Mouse (Mus musculus): ENCODE data around the gene 1700025C18Rik. TPM values are rescaled to one million over a fixed set of nuclear protein-coding genes. Genes with fewer than 3 reads are reported as not detected.

Gene 1700025C18Rik
- total and polyA plus RNA-seq, 3 experiments, result not detected

DNA sequence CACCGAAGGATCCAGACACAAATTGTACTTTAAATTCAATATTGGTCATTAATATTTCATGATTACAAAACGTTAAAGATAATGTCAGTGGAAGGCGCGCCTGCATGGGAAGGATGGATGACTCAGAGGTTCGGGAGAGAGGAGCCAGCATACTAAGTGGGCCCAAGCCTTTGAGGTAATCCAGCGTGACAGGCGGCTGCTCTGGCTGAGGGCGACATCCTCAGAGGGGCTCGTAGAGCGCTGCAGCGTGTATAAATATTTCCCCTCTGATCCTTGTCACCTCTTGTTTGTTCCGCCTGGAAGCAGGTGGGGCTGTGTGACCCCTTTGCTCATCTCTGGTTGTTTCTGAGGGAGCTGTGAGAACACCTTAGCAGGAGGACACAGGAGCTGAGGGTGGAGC, 40.9 kb upstream of the 1700025C18Rik start:
- Histone ChIP-seq H3K4me3 (ENCODE audit: control insufficient read depth in 1 of 2, insufficient read depth in 1 of 2, low read depth in 2 of 2, low read length in 2 of 2) (no peak overlapping the region), H3K79me2 (ENCODE audit: control insufficient read depth, insufficient read depth, low read length, poor library complexity) (no peaks in the 10 kb centered on the region), H3K4me1 (ENCODE audit: control insufficient read depth in 1 of 2, insufficient read depth in 2 of 2, low read length in 2 of 2) (no peaks in the 10 kb centered on the region), H3K27me3 (ENCODE audit: control insufficient read depth in 1 of 2, insufficient read depth in 2 of 2, low read length in 2 of 2) (no peaks in the 10 kb centered on the region), H3K9ac (ENCODE audit: control insufficient read depth, low read depth, low read length, poor library complexity, severe bottlenecking) (no peak overlapping the region), H3K27ac (ENCODE audit: control insufficient read depth, low read depth, low read length) (no peak overlapping the region), H3K36me3 (ENCODE audit: control insufficient read depth in 1 of 2, insufficient read depth in 2 of 2, low read length in 2 of 2) (no peaks in the 10 kb centered on the region), H3K9me3 (replicated peaks; ENCODE audit: insufficient read depth, low read length) (no peaks in the 10 kb centered on the region)
- TF ChIP-seq ELF1 (IDR thresholded peaks at IDR 0.05; ENCODE audit: low read depth, low read length), result no peak
- TF ChIP-seq CHD2 (IDR thresholded peaks at IDR 0.05; ENCODE audit: low read length), result no peak
- TF ChIP-seq POLR2A (IDR thresholded peaks at IDR 0.05; ENCODE audit: control insufficient read depth in 1 of 2, insufficient read depth in 1 of 2, low read depth in 1 of 2, low read length in 2 of 2, poor library complexity in 1 of 2), result no peak
- TF ChIP-seq NRF1 (IDR thresholded peaks at IDR 0.05; ENCODE audit: insufficient read depth, low read depth, low read length, poor library complexity, severe bottlenecking), result no peak
- no peak for TF ChIP-seq ZMIZ1 (IDR thresholded peaks at IDR 0.05; ENCODE audit: low read depth, low read length)
- TF ChIP-seq RAD21 (IDR thresholded peaks at IDR 0.05; ENCODE audit: low read depth, low read length), result no peak
- no peak for TF ChIP-seq NELFE (IDR thresholded peaks at IDR 0.05; ENCODE audit: low read depth, low read length)
- no peak for TF ChIP-seq ZC3H11A (IDR thresholded peaks at IDR 0.05; ENCODE audit: low read depth, low read length)
- no peak for TF ChIP-seq MYC (IDR thresholded peaks at IDR 0.05; ENCODE audit: low read depth, low read length)
- TF ChIP-seq TCF12 (IDR thresholded peaks at IDR 0.05; ENCODE audit: low read depth, low read length), result no peak
- no peak for TF ChIP-seq BHLHE40 (IDR thresholded peaks at IDR 0.05; ENCODE audit: borderline replicate concordance, low read depth, low read length)
- no peak for TF ChIP-seq MAX (IDR thresholded peaks at IDR 0.05; ENCODE audit: low read length)
- TF ChIP-seq TBP (IDR thresholded peaks at IDR 0.05; ENCODE audit: low read depth, low read length), result no peak
- TF ChIP-seq HCFC1 (IDR thresholded peaks at IDR 0.05; ENCODE audit: low read depth, low read length), result no peak
- TF ChIP-seq CHD1 (IDR thresholded peaks at IDR 0.05; ENCODE audit: low read depth, low read length), result no peak
- no peak for TF ChIP-seq POLR2AphosphoS2 (IDR thresholded peaks at IDR 0.05; ENCODE audit: low read length)
- TF ChIP-seq KAT2A (conservative IDR thresholded peaks at IDR 0.05; ENCODE audit: low read depth, low read length), result no peak
- TF ChIP-seq MXI1 (IDR thresholded peaks at IDR 0.05; ENCODE audit: low read depth, low read length), result no peak
- no peak for DNase-seq (ENCODE audit: low read depth, low spot score)

DNA sequence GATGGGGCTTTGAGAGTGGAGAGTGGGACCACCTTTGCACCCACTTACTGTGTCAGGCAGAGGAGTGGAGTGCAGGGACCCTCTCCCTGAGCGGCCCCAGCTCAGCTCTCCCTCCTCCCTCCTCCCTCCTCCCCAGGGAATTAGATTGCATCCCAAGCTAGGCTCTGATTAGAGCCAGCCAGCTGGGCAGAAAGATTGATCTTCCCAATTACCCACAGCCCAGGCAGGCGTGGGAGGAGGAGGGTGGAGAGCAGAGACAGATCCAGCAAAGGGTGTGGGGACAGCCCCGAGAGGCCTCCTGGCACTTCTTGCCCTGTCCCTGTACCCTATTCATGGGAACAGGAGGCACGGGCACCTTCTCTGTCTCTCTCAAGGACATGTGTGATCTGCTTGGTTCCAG, 38.6 kb upstream of the 1700025C18Rik start:
- Histone ChIP-seq H3K27me3 (ENCODE audit: control insufficient read depth in 1 of 2, insufficient read depth in 2 of 2, low read length in 2 of 2) (no peaks in the 10 kb centered on the region), H3K27ac (ENCODE audit: control insufficient read depth, low read depth, low read length) (no peak overlapping the region), H3K79me2 (ENCODE audit: control insufficient read depth, insufficient read depth, low read length, poor library complexity) (no peaks in the 10 kb centered on the region), H3K4me3 (ENCODE audit: control insufficient read depth in 1 of 2, insufficient read depth in 1 of 2, low read depth in 2 of 2, low read length in 2 of 2) (no peak overlapping the region), H3K36me3 (ENCODE audit: control insufficient read depth in 1 of 2, insufficient read depth in 2 of 2, low read length in 2 of 2) (no peaks in the 10 kb centered on the region), H3K9ac (ENCODE audit: control insufficient read depth, low read depth, low read length, poor library complexity, severe bottlenecking) (no peak overlapping the region), H3K9me3 (replicated peaks; ENCODE audit: insufficient read depth, low read length) (no peaks in the 10 kb centered on the region), H3K4me1 (ENCODE audit: control insufficient read depth in 1 of 2, insufficient read depth in 2 of 2, low read length in 2 of 2) (no peaks in the 10 kb centered on the region)
- TF ChIP-seq EP300 (IDR thresholded peaks at IDR 0.05; ENCODE audit: low read depth in 1 of 2, low read length in 2 of 2) (no peak), MYC (IDR thresholded peaks at IDR 0.05; ENCODE audit: low read depth, low read length) (no peak), ZMIZ1 (IDR thresholded peaks at IDR 0.05; ENCODE audit: low read depth, low read length) (no peak), HCFC1 (IDR thresholded peaks at IDR 0.05; ENCODE audit: low read depth, low read length) (no peak), SIN3A (IDR thresholded peaks at IDR 0.05; ENCODE audit: low read length) (no peak), RAD21 (IDR thresholded peaks at IDR 0.05; ENCODE audit: low read depth, low read length) (no peak), TCF12 (IDR thresholded peaks at IDR 0.05; ENCODE audit: low read depth, low read length) (no peak), USF2 (IDR thresholded peaks at IDR 0.05; ENCODE audit: borderline replicate concordance in 1 of 2, insufficient read depth in 1 of 2, low read depth in 1 of 2, low read length in 2 of 2) (no peak), RCOR1 (IDR thresholded peaks at IDR 0.05; ENCODE audit: low read depth, low read length) (no peak), E2F4 (IDR thresholded peaks at IDR 0.05; ENCODE audit: borderline replicate concordance, low read depth, low read length) (no peak)
- DNase-seq (ENCODE audit: low read depth, low spot score), result no peak

Data from MEL (cell line).